Mouse (Mus musculus): Measurements from ENCODE around the gene Gm26727. TPM values are rescaled to one million over a fixed set of nuclear protein-coding genes. Genes with fewer than 3 reads are reported as not detected.

The Gm26727 gene
- polyA plus RNA-seq, 2 experiments = not detected

Other genes starting within 250 kb of the Gm26727 start
- gene Gm21830, start 19.5 kb downstream of the Gm26727 start, polyA plus RNA-seq (2012; rRNA removed) = not detected in 2 replicates
- gene Gm21830, start 19.5 kb downstream of the Gm26727 start, polyA plus RNA-seq (2014; fragmentation: Nextera tagmentation; extraction: Ambion mirVana) = not detected in 2 replicates
- 0.01 and 0.04 TPM in 2 replicates for gene Xirp2, start 12.8 kb upstream of the Gm26727 start, polyA plus RNA-seq (2012; rRNA removed)
- 0.06 TPM in 1 of 2 replicates, not detected in the other for gene Xirp2, start 12.8 kb upstream of the Gm26727 start, polyA plus RNA-seq (2014; fragmentation: Nextera tagmentation; extraction: Ambion mirVana)
- 1.9 and 2.5 TPM in 2 replicates for gene B3galt1, start 132.7 kb upstream of the Gm26727 start, polyA plus RNA-seq (2012; rRNA removed)
- gene B3galt1, start 132.7 kb upstream of the Gm26727 start, polyA plus RNA-seq (2014; fragmentation: Nextera tagmentation; extraction: Ambion mirVana) = 8.1 and 9.3 TPM in 2 replicates